Mouse (Mus musculus): ENCODE data around the gene Klrg2. TPM values are rescaled to one million over a fixed set of nuclear protein-coding genes. Genes with fewer than 3 reads are reported as not detected.

Klrg2 gene
- polyA plus RNA-seq (2017; shearing (Covaris generic)), result not detected

GRCm38 (mm10) chr6:38636852-38637618 is at the start of gene Klrg2:
Klrg2 (minus strand) TSS chr6:38637242.

DNA sequence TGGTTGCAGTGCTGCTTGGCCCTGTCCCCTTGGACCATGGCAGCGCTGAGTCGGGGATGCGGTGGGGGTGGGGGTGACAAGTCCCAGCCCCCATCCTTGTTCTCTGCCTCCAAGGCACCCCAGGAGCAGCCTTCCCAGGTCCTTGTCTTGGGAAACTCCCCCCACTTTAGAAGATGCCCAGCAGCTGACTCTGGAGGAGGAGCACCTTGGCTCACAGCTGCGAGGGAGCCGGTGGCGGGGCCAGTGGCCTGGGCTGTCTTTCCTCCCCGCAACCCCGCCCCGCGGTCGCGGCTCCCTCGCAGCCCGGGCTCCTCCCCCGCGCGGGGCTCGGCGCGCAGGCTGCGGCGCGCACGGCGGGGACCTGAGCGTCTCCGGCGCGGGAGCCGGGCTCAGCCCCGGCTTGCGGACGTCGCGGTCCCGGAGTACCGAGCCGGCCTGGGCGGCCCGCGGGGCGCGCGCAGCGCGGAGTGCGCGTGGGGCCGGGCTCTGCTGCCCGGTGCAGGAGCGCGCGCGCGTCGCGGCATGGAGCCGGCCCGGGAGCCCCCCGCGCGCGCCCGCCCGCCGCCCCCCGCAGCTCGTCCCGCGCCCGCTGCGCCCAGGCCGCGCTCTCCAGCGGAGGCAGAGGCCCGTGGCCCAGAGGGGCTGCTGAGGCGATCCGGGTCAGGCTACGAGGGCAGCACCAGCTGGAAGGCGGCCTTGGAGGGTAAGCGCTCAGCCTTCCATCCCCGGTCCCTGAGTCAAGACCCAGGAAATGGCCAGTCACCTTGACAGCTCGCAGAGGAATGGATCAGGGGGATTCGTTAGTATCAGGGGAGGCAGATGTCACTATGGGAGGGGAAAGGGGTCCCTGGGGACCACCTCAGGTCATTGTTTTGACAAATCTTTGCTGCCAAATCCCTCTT is 25.9 kb upstream of the Klrg2 start, which contains the start of gene Clec2l:
Gene Clec2l (plus strand): TSS at position 356 of the 902 bp plus-strand sequence.

Other genes with a start within 250 kb of the Klrg2 start
- 21.7 TPM for gene Ubn2, start 203.3 kb downstream of the Klrg2 start, polyA plus RNA-seq (2017; shearing (Covaris generic))
- gene Fmc1, start 103.7 kb downstream of the Klrg2 start, polyA plus RNA-seq (2017; shearing (Covaris generic)), result 47.3 TPM
- gene Luc7l2, start 85.9 kb downstream of the Klrg2 start, polyA plus RNA-seq (2017; shearing (Covaris generic)), result 75.1 TPM
- not detected for gene Clec2l, start 25.8 kb upstream of the Klrg2 start, polyA plus RNA-seq (2017; shearing (Covaris generic))
- not detected for gene Tbxas1, start 238.2 kb upstream of the Klrg2 start, polyA plus RNA-seq (2017; shearing (Covaris generic))
- 35.6 TPM for gene Hipk2, start 238.9 kb upstream of the Klrg2 start, polyA plus RNA-seq (2017; shearing (Covaris generic))